Mouse (Mus musculus): ENCODE data around the gene Chchd2. TPM values are rescaled to one million over a fixed set of nuclear protein-coding genes. Genes with fewer than 3 reads are reported as not detected.

The Chchd2 gene
- 80.6 and 90.6 TPM in 2 replicates for polyA plus RNA-seq (2012)

GRCm38 (mm10) chr5:129886911-129887636, at the start of gene Chchd2:
Gene Chchd2 (minus strand): TSS chr5:129887470.
- peaks cover 3% of the 10 kb centered on the region for H3K9me3 ChIP-seq (ENCODE audit: control insufficient read depth, low read length)
- H3K4me1 ChIP-seq (ENCODE audit: control insufficient read depth) = peaks cover 28% of the 10 kb centered on the region
- peaks cover 30% of the 10 kb centered on the region for H3K36me3 ChIP-seq (ENCODE audit: control insufficient read depth)
- no peaks in the 10 kb centered on the region for H3K27me3 ChIP-seq (ENCODE audit: control insufficient read depth)
- peak; percentile 27; the same call in 1 of the 2 replicates for TF ChIP-seq GATA1 (IDR thresholded peaks at IDR 0.05; ENCODE audit: low read length)
- no peak for TF ChIP-seq TAL1 (IDR thresholded peaks at IDR 0.05; ENCODE audit: low read length)
- peak within 1 kb of the TSS; percentile 73 for H3K4me3 ChIP-seq (replicated peaks)

DNA sequence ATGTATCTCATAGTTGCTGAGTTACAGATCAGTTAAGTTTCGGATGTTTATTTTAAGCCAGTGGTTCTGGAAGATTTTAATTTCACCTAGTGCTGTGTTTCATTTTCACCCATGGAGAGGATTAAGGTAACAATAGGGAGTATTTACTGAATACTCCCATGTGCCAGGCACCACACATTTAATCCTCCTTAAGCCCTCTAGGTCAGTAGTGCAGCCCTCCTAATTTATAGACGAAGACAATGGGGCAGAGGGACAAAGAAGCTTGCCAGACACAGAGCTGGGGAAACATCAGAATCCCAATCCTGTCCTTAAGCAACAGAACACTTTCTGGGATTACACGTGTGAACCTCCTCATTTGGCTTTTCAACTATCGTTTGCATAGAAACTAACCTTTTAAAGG, 49.7 kb upstream of the Chchd2 start:
- no peak overlapping the region for H3K4me3 ChIP-seq (replicated peaks)
- H3K4me1 ChIP-seq (ENCODE audit: control insufficient read depth) = peaks cover 22% of the 10 kb centered on the region
- no peak for TF ChIP-seq TAL1 (IDR thresholded peaks at IDR 0.05; ENCODE audit: low read length)
- no peak for TF ChIP-seq GATA1 (IDR thresholded peaks at IDR 0.05; ENCODE audit: low read length)
- H3K9me3 ChIP-seq (ENCODE audit: control insufficient read depth, low read length) = no peaks in the 10 kb centered on the region
- H3K27me3 ChIP-seq (ENCODE audit: control insufficient read depth) = no peaks in the 10 kb centered on the region
- no peaks in the 10 kb centered on the region for H3K36me3 ChIP-seq (ENCODE audit: control insufficient read depth)

GRCm38 (mm10) chr5:129929924-129930855, 42.9 kb upstream of the Chchd2 start:
- no peaks in the 10 kb centered on the region for H3K27me3 ChIP-seq (ENCODE audit: control insufficient read depth)
- no peaks in the 10 kb centered on the region for H3K9me3 ChIP-seq (ENCODE audit: control insufficient read depth, low read length)
- H3K4me3 ChIP-seq (replicated peaks) = no peak overlapping the region
- TF ChIP-seq GATA1 (IDR thresholded peaks at IDR 0.05; ENCODE audit: low read length) (no peak), TAL1 (IDR thresholded peaks at IDR 0.05; ENCODE audit: low read length) (no peak)
- H3K4me1 ChIP-seq (ENCODE audit: control insufficient read depth) = peaks cover 2% of the 10 kb centered on the region; the same call in 1 of the 2 replicates
- H3K36me3 ChIP-seq (ENCODE audit: control insufficient read depth) = no peaks in the 10 kb centered on the region

- H3K36me3 ChIP-seq (ENCODE audit: control insufficient read depth) = no peaks in the 10 kb centered on the region
- peaks cover 2% of the 10 kb centered on the region; the same call in 1 of the 2 replicates for H3K4me1 ChIP-seq (ENCODE audit: control insufficient read depth)
- TF ChIP-seq TAL1 (IDR thresholded peaks at IDR 0.05; ENCODE audit: low read length) = no peak
- TF ChIP-seq GATA1 (IDR thresholded peaks at IDR 0.05; ENCODE audit: low read length) = no peak
- no peaks in the 10 kb centered on the region for H3K9me3 ChIP-seq (ENCODE audit: control insufficient read depth, low read length)
- H3K27me3 ChIP-seq (ENCODE audit: control insufficient read depth) = no peaks in the 10 kb centered on the region
- no peak overlapping the region for H3K4me3 ChIP-seq (replicated peaks)
These were observed 38.7 kb upstream of the Chchd2 start for GRCm38 (mm10) chr5:129925933-129926332.

- Histone ChIP-seq H3K36me3 (ENCODE audit: control insufficient read depth) (no peaks in the 10 kb centered on the region), H3K4me3 (replicated peaks) (no peak overlapping the region), H3K27me3 (ENCODE audit: control insufficient read depth) (no peaks in the 10 kb centered on the region), H3K9me3 (ENCODE audit: control insufficient read depth, low read length) (no peaks in the 10 kb centered on the region), H3K4me1 (ENCODE audit: control insufficient read depth) (peaks cover 1% of the 10 kb centered on the region; the same call in 1 of the 2 replicates)
- TF ChIP-seq TAL1 (IDR thresholded peaks at IDR 0.05; ENCODE audit: low read length) = no peak
- TF ChIP-seq GATA1 (IDR thresholded peaks at IDR 0.05; ENCODE audit: low read length) = no peak
These were observed 37.7 kb upstream of the Chchd2 start for GRCm38 (mm10) chr5:129924820-129925452.

- no peaks in the 10 kb centered on the region for H3K27me3 ChIP-seq (ENCODE audit: control insufficient read depth)
- H3K4me1 ChIP-seq (ENCODE audit: control insufficient read depth) = peaks cover 11% of the 10 kb centered on the region
- H3K36me3 ChIP-seq (ENCODE audit: control insufficient read depth) = no peaks in the 10 kb centered on the region
- TF ChIP-seq GATA1 (IDR thresholded peaks at IDR 0.05; ENCODE audit: low read length) (no peak), TAL1 (IDR thresholded peaks at IDR 0.05; ENCODE audit: low read length) (no peak)
- H3K4me3 ChIP-seq (replicated peaks) = no peak overlapping the region
- H3K9me3 ChIP-seq (ENCODE audit: control insufficient read depth, low read length) = no peaks in the 10 kb centered on the region
These were observed 34.7 kb upstream of the Chchd2 start for GRCm38 (mm10) chr5:129921972-129922371.

- Histone ChIP-seq H3K4me1 (ENCODE audit: control insufficient read depth) (peaks cover 11% of the 10 kb centered on the region), H3K4me3 (replicated peaks) (no peak overlapping the region), H3K27me3 (ENCODE audit: control insufficient read depth) (no peaks in the 10 kb centered on the region), H3K36me3 (ENCODE audit: control insufficient read depth) (no peaks in the 10 kb centered on the region), H3K9me3 (ENCODE audit: control insufficient read depth, low read length) (no peaks in the 10 kb centered on the region)
- TF ChIP-seq GATA1 (IDR thresholded peaks at IDR 0.05; ENCODE audit: low read length) (no peak), TAL1 (IDR thresholded peaks at IDR 0.05; ENCODE audit: low read length) (no peak)
These were observed 32.0 kb upstream of the Chchd2 start for GRCm38 (mm10) chr5:129919320-129919719.

DNA sequence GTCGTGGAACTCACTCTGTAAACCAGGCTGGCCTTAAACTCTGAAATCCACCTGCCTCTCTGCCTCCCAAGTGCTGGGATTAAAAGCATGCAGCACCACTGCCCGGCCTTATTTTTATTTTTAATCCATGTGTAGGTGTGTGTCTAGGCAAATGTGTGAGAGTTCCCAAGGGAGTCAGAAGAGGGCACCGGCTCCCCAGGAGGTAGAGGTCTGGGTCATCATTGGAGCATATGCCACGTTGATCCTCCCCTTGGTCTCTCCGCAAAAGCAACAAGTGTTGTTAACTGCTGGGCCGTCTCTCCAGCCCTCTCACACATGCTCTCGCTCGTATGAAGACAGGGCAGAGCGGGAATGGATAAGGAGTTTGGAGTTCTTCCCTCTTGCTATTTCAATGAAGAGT, 31.5 kb upstream of the Chchd2 start:
- H3K4me1 ChIP-seq (ENCODE audit: control insufficient read depth) = peaks cover 14% of the 10 kb centered on the region
- H3K9me3 ChIP-seq (ENCODE audit: control insufficient read depth, low read length) = no peaks in the 10 kb centered on the region
- H3K27me3 ChIP-seq (ENCODE audit: control insufficient read depth) = no peaks in the 10 kb centered on the region
- no peaks in the 10 kb centered on the region for H3K36me3 ChIP-seq (ENCODE audit: control insufficient read depth)
- H3K4me3 ChIP-seq (replicated peaks) = no peak overlapping the region
- no peak for TF ChIP-seq GATA1 (IDR thresholded peaks at IDR 0.05; ENCODE audit: low read length)
- no peak for TF ChIP-seq TAL1 (IDR thresholded peaks at IDR 0.05; ENCODE audit: low read length)
